Mouse (Mus musculus) erythroblast, embryonic 14.5 days (primary cell): ENCODE measurements at regions not wholly inside any gene's neighbourhood (a gene's known extent, or its start where the extent isn't known, plus 50 kb on each side); places are given as distances from the start of the nearest gene placed in this dataset.

ENCODE experiments used
- H3K27me3 ChIP-seq: 2 replicates; pipeline ENCODE4 v1.6.1; 2012; ENCODE audit warnings: inconsistent platforms; ENCODE audit not compliant: control insufficient read depth
- H3K36me3 ChIP-seq: 2 replicates; pipeline ENCODE4 v1.6.1; 2012; ENCODE audit warnings: mild to moderate bottlenecking, inconsistent platforms; ENCODE audit not compliant: control insufficient read depth
- H3K4me1 ChIP-seq: 2 replicates; pipeline ENCODE4 v1.6.1; 2012; ENCODE audit warnings: inconsistent platforms; ENCODE audit not compliant: control insufficient read depth
- H3K4me3 ChIP-seq: replicated peaks from 2 replicates; pipeline ENCODE3; 2012; ENCODE audit warnings: moderate library complexity, mild to moderate bottlenecking, inconsistent platforms
- H3K9me3 ChIP-seq: 2 replicates; pipeline ENCODE4 v1.6.1; 2012; ENCODE audit warnings: low read length, inconsistent platforms, mixed read lengths; ENCODE audit not compliant: control insufficient read depth
- GATA1 ChIP-seq: IDR thresholded peaks from 2 replicates; pipeline ENCODE4 v1.6.1; 2012; ENCODE audit warnings: low read length, inconsistent platforms, mixed read lengths
- TAL1 ChIP-seq: IDR thresholded peaks from 3 replicates; pipeline ENCODE4 v1.6.1; 2012; ENCODE audit warnings: low read length, inconsistent platforms, mixed read lengths

GRCm38 (mm10) chr13:97524847-97525434 lies 235.5 kb downstream of the Gm10260 start:
- Histone ChIP-seq H3K4me1 (no peaks in the 10 kb centered on the region), H3K9me3 (no peaks in the 10 kb centered on the region), H3K4me3 (no peak overlapping the region), H3K36me3 (no peaks in the 10 kb centered on the region), H3K27me3 (no peaks in the 10 kb centered on the region)
- TF ChIP-seq TAL1 (no peak), GATA1 (no peak)

DNA sequence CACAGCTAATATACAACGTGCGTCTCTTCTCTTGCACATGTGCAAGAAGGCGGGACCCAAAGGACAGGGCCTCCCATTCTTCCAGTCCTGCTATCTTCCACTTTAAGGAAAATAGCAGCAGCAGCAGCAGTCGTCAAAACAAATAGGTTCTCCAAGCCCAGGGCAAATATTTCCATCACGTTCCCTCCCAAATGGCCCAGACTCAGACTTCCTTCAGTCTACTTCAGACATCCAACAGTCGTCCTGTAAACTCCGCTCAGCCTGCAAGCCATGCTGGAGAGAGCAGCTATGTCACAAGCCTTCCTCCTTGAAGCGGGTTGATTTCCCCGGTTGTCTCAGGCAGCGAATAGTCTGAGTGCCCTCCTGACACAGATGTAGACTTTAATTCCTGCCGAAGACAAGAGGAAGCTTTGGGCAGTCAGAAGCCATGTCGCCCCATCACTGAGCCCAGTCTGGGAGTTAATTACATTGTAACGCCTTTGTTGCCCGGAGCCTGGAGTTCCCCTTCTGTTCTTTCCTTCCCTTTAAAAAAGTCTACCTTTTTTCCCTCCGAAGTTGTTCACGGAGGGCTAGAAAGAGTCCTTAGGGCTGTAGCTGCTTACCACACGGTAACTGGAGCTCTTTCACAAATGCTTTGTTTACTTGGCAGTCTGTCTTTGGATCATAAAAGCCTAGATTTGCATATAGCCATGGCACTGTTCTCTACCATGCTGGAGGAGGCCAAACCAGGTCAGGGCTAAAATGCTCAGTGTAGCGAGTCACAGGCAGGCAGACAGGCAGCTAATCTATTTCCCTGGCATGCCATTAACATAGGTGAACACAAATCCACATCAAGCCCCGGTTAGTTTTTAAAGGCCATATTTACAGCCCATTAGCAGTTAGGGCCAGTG lies 236.7 kb downstream of the Gm10260 start:
- H3K36me3 ChIP-seq, result no peaks in the 10 kb centered on the region
- TF ChIP-seq GATA1 (no peak), TAL1 (no peak)
- H3K4me3 ChIP-seq, result no peak overlapping the region
- no peaks in the 10 kb centered on the region for H3K27me3 ChIP-seq
- H3K4me1 ChIP-seq, result no peaks in the 10 kb centered on the region
- no peaks in the 10 kb centered on the region for H3K9me3 ChIP-seq

DNA sequence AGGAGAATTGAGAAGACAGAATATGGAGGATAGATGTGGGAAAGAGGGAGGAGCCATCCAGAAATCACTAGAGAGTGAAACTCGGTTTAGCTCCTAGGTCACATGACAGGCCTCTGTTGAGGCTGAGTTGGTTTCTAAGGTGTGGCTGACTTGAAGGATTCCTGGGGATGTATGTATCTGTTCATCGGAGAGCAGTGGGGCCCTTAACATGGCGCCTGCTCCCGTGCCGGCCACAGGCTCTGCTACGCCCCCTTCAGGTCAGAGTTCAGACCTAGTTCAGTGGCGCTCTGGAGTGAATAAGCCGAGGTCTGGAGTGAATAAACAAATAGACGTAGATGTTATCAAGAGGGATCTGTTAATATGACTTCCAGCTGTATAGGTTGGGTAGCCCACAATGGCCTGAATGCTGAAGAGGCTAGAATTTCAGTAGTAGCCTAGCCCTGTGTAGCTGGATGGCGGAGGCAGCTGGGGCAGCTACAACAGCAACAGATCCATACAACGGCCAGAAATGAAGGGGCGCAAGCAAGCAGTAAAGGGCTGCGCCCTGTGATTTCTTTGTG lies 239.4 kb downstream of the Gm10260 start:
- TF ChIP-seq TAL1, result no peak
- no peak for TF ChIP-seq GATA1
- no peak overlapping the region for H3K4me3 ChIP-seq
- H3K27me3 ChIP-seq, result no peaks in the 10 kb centered on the region
- no peaks in the 10 kb centered on the region for H3K36me3 ChIP-seq
- no peaks in the 10 kb centered on the region for H3K4me1 ChIP-seq
- H3K9me3 ChIP-seq, result no peaks in the 10 kb centered on the region

GRCm38 (mm10) chr13:97516731-97517130 lies 243.7 kb downstream of the Gm10260 start:
- Histone ChIP-seq H3K9me3 (no peaks in the 10 kb centered on the region), H3K4me3 (no peak overlapping the region), H3K36me3 (no peaks in the 10 kb centered on the region), H3K27me3 (no peaks in the 10 kb centered on the region), H3K4me1 (no peaks in the 10 kb centered on the region)
- TF ChIP-seq TAL1 (no peak), GATA1 (no peak)

DNA sequence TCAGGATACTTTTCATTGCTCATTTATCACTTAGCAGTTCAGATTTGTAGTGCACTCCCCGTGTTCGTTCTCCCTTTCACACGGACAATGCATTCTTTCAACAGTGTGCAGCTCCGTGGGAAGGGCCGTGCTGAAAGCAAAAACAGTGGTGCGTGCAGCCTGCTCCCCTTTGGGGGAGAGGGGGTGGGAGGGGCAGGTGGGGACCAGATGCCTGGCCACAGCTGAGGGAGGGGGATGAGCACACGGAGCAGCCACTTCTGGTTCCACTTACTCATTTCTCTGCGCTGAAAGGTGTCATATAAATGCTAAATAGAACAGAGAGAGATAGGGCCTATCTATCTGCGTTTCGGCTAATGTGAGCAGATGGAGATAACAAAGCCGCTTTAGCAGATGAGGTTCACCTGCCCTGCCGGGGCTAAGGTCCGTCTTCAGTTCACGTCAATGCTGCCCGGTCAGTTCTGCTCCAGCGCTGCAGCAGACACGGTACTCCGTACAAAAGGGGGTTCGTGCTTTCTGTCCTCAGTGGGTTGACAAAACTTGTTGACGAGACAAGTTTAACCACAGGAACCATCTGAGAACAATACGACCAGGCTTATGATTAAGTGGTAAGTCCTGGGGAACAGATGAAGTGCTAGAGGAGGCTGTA lies 245.9 kb downstream of the Gm10260 start:
- TF ChIP-seq TAL1, result no peak
- H3K4me3 ChIP-seq, result no peak overlapping the region
- no peaks in the 10 kb centered on the region for H3K27me3 ChIP-seq
- no peaks in the 10 kb centered on the region for H3K36me3 ChIP-seq
- no peaks in the 10 kb centered on the region for H3K4me1 ChIP-seq
- no peaks in the 10 kb centered on the region for H3K9me3 ChIP-seq

DNA sequence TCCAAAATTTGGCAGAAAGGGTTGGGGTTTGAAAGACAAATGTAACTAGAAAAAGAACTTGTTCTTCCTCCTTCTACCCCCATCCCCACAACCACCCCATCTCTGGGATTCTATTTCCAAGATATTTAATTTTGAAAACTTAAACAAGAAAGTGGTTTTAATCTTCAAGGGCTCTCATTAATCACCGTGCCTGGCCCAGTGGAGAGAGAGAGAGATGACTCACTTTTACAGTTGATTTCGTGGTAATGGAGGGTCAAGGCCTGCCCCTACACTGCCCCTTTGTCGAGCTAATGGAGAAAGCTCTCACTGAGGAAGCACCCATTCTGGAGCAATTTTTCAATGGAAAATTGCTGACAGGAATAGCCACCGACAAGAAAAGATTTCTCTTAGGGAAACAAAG lies 247.9 kb downstream of the Gm10260 start:
- Histone ChIP-seq H3K9me3 (no peaks in the 10 kb centered on the region), H3K27me3 (no peaks in the 10 kb centered on the region), H3K4me1 (no peaks in the 10 kb centered on the region), H3K4me3 (no peak overlapping the region), H3K36me3 (no peaks in the 10 kb centered on the region)
- TF ChIP-seq GATA1 (no peak), TAL1 (no peak)

DNA sequence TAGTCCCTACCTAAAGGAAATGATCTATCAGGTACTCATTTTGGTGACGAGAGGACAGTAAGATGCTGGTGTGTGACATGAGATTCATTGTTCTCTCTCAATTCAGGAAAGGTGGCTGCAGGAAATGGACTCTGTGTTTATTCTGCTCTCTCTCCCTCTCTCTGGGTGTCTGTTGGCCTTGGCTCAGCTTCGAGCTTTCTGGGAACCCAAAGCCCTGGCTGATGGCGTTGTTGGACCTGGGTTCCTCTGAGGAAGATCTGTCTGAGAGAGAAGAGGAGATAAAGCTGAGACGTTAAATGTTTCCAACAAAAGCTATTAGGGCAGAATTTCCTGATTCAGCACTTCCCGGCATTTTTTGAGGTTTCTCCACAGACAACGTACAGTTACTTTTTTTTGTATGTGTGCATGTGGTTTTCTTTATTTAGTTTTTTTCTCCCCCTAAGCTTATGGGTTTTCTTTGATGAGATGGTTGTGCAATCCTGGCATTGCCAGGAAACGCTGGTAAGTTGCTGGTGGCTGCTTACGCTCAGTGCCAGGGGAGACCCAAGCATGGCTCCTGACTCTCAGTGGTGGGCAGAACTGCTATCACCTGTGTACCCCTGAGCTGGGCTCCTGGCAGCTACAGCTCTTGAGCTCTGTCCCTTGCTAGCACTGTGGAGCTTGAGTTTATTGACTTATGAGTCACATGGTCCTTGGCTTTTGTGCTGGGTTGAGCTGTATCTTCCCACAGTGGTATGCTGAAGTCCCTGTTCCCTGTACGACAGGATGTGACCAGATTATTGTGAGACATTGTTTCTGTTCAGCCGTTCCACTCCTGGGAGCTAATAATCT lies 249.8 kb downstream of the Gm10260 start:
- Histone ChIP-seq H3K4me1 (no peaks in the 10 kb centered on the region), H3K4me3 (no peak overlapping the region), H3K27me3 (no peaks in the 10 kb centered on the region), H3K36me3 (no peaks in the 10 kb centered on the region), H3K9me3 (no peaks in the 10 kb centered on the region)
- no peak for TF ChIP-seq TAL1
- TF ChIP-seq GATA1, result no peak

- Histone ChIP-seq H3K9me3 (no peaks in the 10 kb centered on the region), H3K27me3 (no peaks in the 10 kb centered on the region)
- TF ChIP-seq TAL1 (no peak), GATA1 (no peak)
Measured at GRCm38 (mm10) chr13:97504949-97505348, 255.5 kb downstream of the Gm10260 start.

More at GRCm38 (mm10) chr13:97504949-97505348, 255.5 kb downstream of the Gm10260 start:
- no peaks in the 10 kb centered on the region for H3K36me3 ChIP-seq
- H3K4me1 ChIP-seq, result no peaks in the 10 kb centered on the region
- no peak overlapping the region for H3K4me3 ChIP-seq
